Mouse (Mus musculus) limb, embryonic 11.5 days (tissue): ENCODE results near the gene Mycs. TPM values are rescaled to one million over a fixed set of nuclear protein-coding genes. Genes with fewer than 3 reads are reported as not detected.
A peak's percentile ranks its signal among the peaks of the same experiment; 100 is the strongest.

Source experiments
- ATAC-seq: fragments of 200-750 bp; cut with Nextera tagmentation; 2 replicates; pipeline ENCODE4 v1.8.0; 2017; ENCODE audit warnings: low read depth; ENCODE audit not compliant: insufficient number of reproducible peaks, low FRiP score, low TSS enrichment
- DNase-seq: peaks from one replicate; pipeline ENCODE4 v3.0.0-alpha.2; 2015; ENCODE audit warnings: low spot score
- H3K27ac ChIP-seq: fragments of 300-500 bp; sonication (generic); replicated peaks from 2 replicates; pipeline ENCODE4 v1.5.1; 2014; ENCODE audit warnings: low read depth, mild to moderate bottlenecking, low read length
- H3K27me3 ChIP-seq: fragments of 300-500 bp; sonication (generic); 2 replicates; pipeline ENCODE4 v1.6.1; 2014; ENCODE audit warnings: mild to moderate bottlenecking, low read length, mixed read lengths; ENCODE audit not compliant: control insufficient read depth, insufficient read depth
- H3K36me3 ChIP-seq: fragments of 300-500 bp; sonication (generic); 2 replicates; pipeline ENCODE4 v1.6.1; 2014; ENCODE audit warnings: mild to moderate bottlenecking, low read length, moderate library complexity, mixed read lengths; ENCODE audit not compliant: control insufficient read depth, insufficient read depth
- H3K4me1 ChIP-seq: fragments of 300-500 bp; sonication (generic); 2 replicates; pipeline ENCODE4 v1.6.1; 2014; ENCODE audit warnings: low read length, mixed read lengths; ENCODE audit not compliant: control insufficient read depth, insufficient read depth
- H3K4me2 ChIP-seq: fragments of 300-500 bp; sonication (generic); 2 replicates; pipeline ENCODE4 v1.6.1; 2014; ENCODE audit warnings: low read depth, mild to moderate bottlenecking, moderate library complexity; ENCODE audit not compliant: severe bottlenecking
- H3K4me3 ChIP-seq: fragments of 300-500 bp; sonication (generic); 2 replicates; pipeline ENCODE4 v1.5.1; 2014; ENCODE audit warnings: low read depth, low read length
- H3K9ac ChIP-seq: fragments of 300-500 bp; sonication (generic); 2 replicates; pipeline ENCODE4 v1.6.1; 2014; ENCODE audit warnings: mild to moderate bottlenecking, low read length
- H3K9me3 ChIP-seq: fragments of 300-500 bp; sonication (generic); 2 replicates; pipeline ENCODE4 v1.6.1; 2016; ENCODE audit warnings: low read length; ENCODE audit not compliant: control insufficient read depth
- WGBS: fragments of 180-500 bp; shearing (Covaris S2); extraction: QIAGEN DNeasy Blood & Tissue Kit; methylation state at CpG from one replicate; pipeline ENCODE4 v1.1.7; 2014; 5-methylcytosine and 5-hydroxymethylcytosine counted together
- polyA plus RNA-seq: library from polyadenylated mRNA; unstranded; fragments of >200 nt; fragmentation: Nextera tagmentation; extraction: Ambion mirVana; gene quantifications from 2 replicates; pipeline ENCODE4 v1.2.1, GENCODE M21; 2014

Gene Mycs
- not detected in 2 replicates for polyA plus RNA-seq

DNA sequence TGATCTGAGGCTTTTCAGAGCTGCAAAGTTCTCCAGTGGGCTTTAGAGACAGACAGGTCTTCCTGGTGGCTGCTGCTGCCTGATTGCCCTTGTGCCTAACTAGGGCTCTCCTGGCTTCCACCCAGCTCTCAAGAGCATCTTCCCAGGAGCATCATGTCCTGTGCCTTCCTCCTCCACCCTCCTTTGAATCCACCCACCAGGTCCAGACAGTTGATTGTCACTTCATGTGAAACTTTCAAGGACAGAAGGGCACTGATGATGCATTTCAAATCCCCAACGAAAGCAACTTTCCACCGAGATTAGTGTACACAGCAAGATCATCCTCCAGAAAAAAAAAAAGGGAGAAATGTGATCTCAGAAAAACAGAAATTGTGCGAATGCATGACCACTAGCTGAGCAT lies at the start of gene Mycs:
Gene Mycs (minus strand): TSS at position 101 of the 400 bp plus-strand sequence.
- peaks cover 5% of the 10 kb centered on the region; the same call in 1 of the 2 replicates for H3K27me3 ChIP-seq
- no peak for ATAC-seq
- H3K9me3 ChIP-seq: no peaks in the 10 kb centered on the region
- DNase-seq: no peak
- no peak within 1 kb of the TSS for H3K9ac ChIP-seq
- no peaks in the 10 kb centered on the region for H3K36me3 ChIP-seq
- H3K4me2 ChIP-seq: peak within 1 kb of the TSS; percentile 22; the same call in 1 of the 2 replicates
- H3K4me3 ChIP-seq: no peak within 1 kb of the TSS
- H3K4me1 ChIP-seq: no peaks in the 10 kb centered on the region
- H3K27ac ChIP-seq: no peak within 1 kb of the TSS
- WGBS: 92% methylated on average over 3 of the region's 3 CpGs

GRCm38 (mm10) chrX:5468022-5468421 lies 1.0 kb downstream of the Mycs start:
- ATAC-seq: no peak
- H3K4me2 ChIP-seq: peak overlapping the region; percentile 22; the same call in 1 of the 2 replicates
- 13% methylated on average over 24 of the region's 24 CpGs for whole genome bisulfite sequencing

More at GRCm38 (mm10) chrX:5468022-5468421, 1.0 kb downstream of the Mycs start:
- Histone ChIP-seq H3K27me3 (peaks cover 5% of the 10 kb centered on the region; the same call in 1 of the 2 replicates), H3K4me1 (no peaks in the 10 kb centered on the region), H3K9me3 (no peaks in the 10 kb centered on the region), H3K9ac (no peak overlapping the region), H3K36me3 (no peaks in the 10 kb centered on the region), H3K4me3 (no peak overlapping the region), H3K27ac (no peak overlapping the region)
- peak; percentile 22 for DNase-seq

Other genes starting within 250 kb of the Mycs start
- not detected in 2 replicates for gene Btbd35f7, start 199.8 kb upstream of the Mycs start, polyA plus RNA-seq